Mouse (Mus musculus) kidney, postnatal 25 days (tissue): ENCODE measurements around the gene Med26.

Experiments used
- DNase-seq, 2 experiments: peaks; one replicate each; pipeline ENCODE4 v3.0.0; 2021; ENCODE audit warnings: mixed read lengths in 2 of 2

The Med26 gene

DNA sequence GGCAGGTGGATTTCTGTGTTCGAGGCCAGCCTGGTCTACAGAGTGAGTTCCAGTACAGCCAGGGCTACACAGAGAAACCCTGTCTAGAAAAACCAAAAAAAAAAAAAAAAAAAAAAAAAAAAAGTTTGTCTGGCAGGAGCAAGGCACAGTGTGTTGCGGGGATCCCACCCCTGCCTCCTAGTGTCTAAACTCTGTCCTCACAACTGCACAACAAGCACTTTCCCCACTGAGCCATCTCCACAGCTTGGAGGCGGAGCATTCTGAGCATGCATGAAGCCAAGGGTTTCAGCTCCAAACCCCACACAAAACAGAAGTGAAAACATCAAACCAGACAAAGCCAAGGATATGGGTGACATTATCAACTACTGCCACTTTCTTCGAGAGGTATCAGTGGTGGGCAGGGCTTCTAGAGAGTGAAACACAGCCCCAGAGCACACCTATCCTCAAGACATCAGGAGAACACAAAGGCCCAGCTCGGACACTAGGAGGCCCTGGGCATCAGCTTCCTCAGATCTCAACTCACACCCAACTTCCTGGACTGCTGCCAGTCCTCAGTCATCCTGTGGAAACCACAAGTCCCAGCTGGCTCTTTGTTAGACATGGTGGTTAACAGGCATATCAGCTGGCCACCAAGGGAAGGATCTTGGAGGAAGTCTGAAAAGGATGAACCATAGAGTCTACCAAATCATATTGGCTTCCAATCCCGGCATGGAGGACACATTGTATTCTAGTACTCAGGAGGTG lies 62.4 kb downstream of the Med26 start:
- peak; percentile 62 to 63 for DNase-seq

DNA sequence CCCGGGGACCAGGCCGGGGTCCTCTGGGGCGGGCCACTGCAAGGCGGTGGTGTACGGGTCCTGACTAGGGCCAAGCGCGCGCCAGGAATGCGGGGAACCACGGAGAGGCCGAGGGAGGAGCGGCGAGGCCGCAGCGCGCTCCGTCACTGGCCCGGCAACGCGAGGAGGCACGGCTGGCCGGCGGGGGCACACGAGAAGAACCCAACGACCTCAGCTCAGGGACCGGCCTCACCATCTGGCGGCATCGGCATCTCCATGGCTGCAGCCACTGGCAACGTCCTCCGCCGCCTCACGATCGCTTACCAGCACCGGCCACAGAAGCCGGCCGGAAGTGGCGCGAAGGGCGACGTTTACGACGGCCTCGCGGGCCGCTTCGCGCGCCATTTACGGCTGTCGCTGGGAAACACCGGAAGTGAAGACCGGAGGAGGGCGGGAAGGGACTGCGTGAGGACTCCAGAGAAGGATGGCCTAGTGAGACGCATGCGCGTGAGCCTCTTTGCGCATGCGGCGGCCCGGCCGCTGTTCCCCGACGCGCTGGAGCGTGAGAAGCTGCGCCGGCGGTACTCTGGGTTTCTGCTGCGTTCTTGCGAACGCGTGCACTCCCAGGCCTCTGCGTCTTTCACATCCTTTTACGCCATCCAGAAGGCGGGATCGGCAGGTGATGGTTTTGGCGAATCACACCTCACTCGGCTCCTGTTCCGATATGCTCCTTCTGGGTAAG lies 73.1 kb downstream of the Med26 start, which contains the start of gene Cherp:
TSS of gene Cherp (minus strand) at position 401 of the 721 bp plus-strand sequence.
- DNase-seq, result peak; percentile 96 to 99

GRCm38 (mm10) chr8:72470684-72471083 lies 77.4 kb downstream of the Med26 start:
- peak; percentile 46 to 69 for DNase-seq

- no peak for DNase-seq
Observed at GRCm38 (mm10) chr8:72469984-72470383, 78.1 kb downstream of the Med26 start.

- DNase-seq, result peak; percentile 46 to 58
Observed at GRCm38 (mm10) chr8:72469243-72469642, 78.8 kb downstream of the Med26 start.

- DNase-seq, result no peak
Observed at GRCm38 (mm10) chr8:72464211-72464610, 83.9 kb downstream of the Med26 start.

GRCm38 (mm10) chr8:72459881-72460533 lies 88.1 kb downstream of the Med26 start:
- no peak for DNase-seq

DNA sequence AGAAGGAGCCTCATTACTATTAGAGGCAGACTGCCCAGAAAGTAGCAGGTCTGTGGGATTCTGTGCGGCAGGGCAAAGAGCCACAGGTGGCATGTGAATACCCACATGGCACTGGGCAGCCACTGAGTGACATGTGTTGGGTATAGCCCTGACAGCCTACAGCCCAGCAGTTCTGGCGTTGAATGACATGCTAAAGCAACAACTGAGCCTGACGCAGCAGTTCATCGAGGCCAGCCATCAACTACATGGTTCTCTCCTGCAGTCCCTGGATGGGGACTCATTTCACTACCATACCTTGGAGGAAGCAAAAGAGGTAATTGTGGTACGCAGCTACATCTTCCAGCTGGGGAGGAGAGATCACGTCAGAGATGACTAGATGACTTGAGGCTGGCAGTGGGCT lies 89.6 kb downstream of the Med26 start:
- no peak for DNase-seq

GRCm38 (mm10) chr8:72457806-72458205 lies 90.3 kb downstream of the Med26 start:
- DNase-seq, result no peak

DNA sequence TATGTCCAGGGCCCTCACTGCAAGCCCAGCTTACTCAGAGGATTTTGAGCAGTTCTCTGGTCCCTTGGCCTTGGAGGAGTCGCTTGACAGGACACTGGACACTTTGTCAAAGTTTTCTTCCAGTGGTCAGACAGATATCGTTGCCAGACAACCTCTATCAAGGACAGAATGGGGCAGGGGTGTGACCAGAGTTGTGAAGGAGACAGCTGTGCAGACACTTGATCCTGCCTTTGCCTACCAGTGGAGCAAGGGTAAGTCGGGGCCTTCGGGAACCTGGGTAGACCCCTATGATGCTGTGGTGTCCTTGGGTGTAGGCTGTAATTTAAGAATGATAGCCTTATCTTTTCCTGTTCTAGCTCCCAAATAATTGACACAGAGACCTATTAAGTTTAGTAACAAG lies 92.8 kb downstream of the Med26 start:
- no peak for DNase-seq

- DNase-seq, result no peak
Observed at GRCm38 (mm10) chr8:72453904-72454303, 94.2 kb downstream of the Med26 start.

- DNase-seq, result no peak
Observed at GRCm38 (mm10) chr8:72451516-72451915, 96.6 kb downstream of the Med26 start.

GRCm38 (mm10) chr8:72445071-72445470 lies 103.0 kb downstream of the Med26 start:
- no peak for DNase-seq
